Mouse (Mus musculus) liver, embryonic 14.5 days (tissue): ENCODE results near the gene Brd2. TPM values are rescaled to one million over a fixed set of nuclear protein-coding genes. Genes with fewer than 3 reads are reported as not detected.

Experiments used
- ATAC-seq: fragments of 200-750 bp; cut with Nextera tagmentation; 2 replicates; pipeline ENCODE4 v1.8.0; 2017; ENCODE audit warnings: moderate number of reproducible peaks, mild to moderate bottlenecking, moderate library complexity; ENCODE audit not compliant: insufficient read depth
- DNase-seq, 3 experiments: peaks; one replicate each; pipeline ENCODE4 v3.0.0-alpha.2; 2012 to 2013; ENCODE audit warnings: low read depth in 3 of 3, low spot score in 3 of 3
- H3K27ac ChIP-seq: fragments of 300-500 bp; sonication (generic); 2 replicates; pipeline ENCODE4 v1.5.1; 2014; ENCODE audit warnings: moderate library complexity, mild to moderate bottlenecking, control low read depth, inconsistent platforms
- H3K27me3 ChIP-seq: fragments of 300-500 bp; sonication (generic); 2 replicates; pipeline ENCODE4 v1.6.1; 2014; ENCODE audit warnings: mild to moderate bottlenecking, low read length, moderate library complexity; ENCODE audit not compliant: control insufficient read depth, insufficient read depth
- H3K36me3 ChIP-seq: fragments of 300-500 bp; sonication (generic); replicated peaks from 2 replicates; pipeline ENCODE4 v1.6.1; 2014; ENCODE audit warnings: low read depth; ENCODE audit not compliant: control insufficient read depth, insufficient read depth
- H3K4me1 ChIP-seq, 2 experiments: fragments of 200-500 bp in 1 of 2; fragments of 300-500 bp in 1 of 2; sonication (generic) in 1 of 2; replicated peaks; 2 replicates each; pipeline ENCODE4 v1.6.1; 2012 to 2014; ENCODE audit warnings: antibody characterized with exemption in 1 of 2, inconsistent platforms in 1 of 2, low read length in 1 of 2; ENCODE audit not compliant: control insufficient read depth in 2 of 2, insufficient read depth in 2 of 2
- H3K4me2 ChIP-seq: fragments of 300-500 bp; sonication (generic); 2 replicates; pipeline ENCODE4 v1.6.1; 2014; ENCODE audit warnings: low read depth, mild to moderate bottlenecking, control low read depth, moderate library complexity
- H3K4me3 ChIP-seq, 2 experiments: fragments of 200-500 bp in 1 of 2; fragments of 300-500 bp in 1 of 2; sonication (generic) in 1 of 2; 2 replicates each; pipeline ENCODE4 v1.5.1; 2012 to 2014; ENCODE audit warnings: low read depth in 2 of 2, low read length in 2 of 2, mild to moderate bottlenecking in 2 of 2, control low read depth in 1 of 2, inconsistent platforms in 1 of 2, moderate library complexity in 1 of 2; ENCODE audit not compliant: insufficient read depth in 1 of 2
- H3K9ac ChIP-seq: fragments of 300-500 bp; sonication (generic); replicated peaks from 2 replicates; pipeline ENCODE4 v1.6.1; 2014; ENCODE audit warnings: mild to moderate bottlenecking, control low read depth, moderate library complexity
- H3K9me3 ChIP-seq: fragments of 300-500 bp; sonication (generic); 2 replicates; pipeline ENCODE4 v1.6.1; 2016; ENCODE audit warnings: low read length, mixed read lengths; ENCODE audit not compliant: control insufficient read depth
- CTCF ChIP-seq: IDR thresholded peaks from 2 replicates; pipeline ENCODE4 v1.5.1; 2016; ENCODE audit warnings: antibody characterized with exemption, low read depth, control low read depth
- EP300 ChIP-seq: IDR thresholded peaks from 2 replicates; pipeline ENCODE4 v1.6.1; 2016; ENCODE audit warnings: antibody characterized with exemption, low read depth
- WGBS: fragments of 180-500 bp; shearing (Covaris S2); extraction: QIAGEN DNeasy Blood & Tissue Kit; methylation state at CpG from one replicate; pipeline ENCODE4 v1.1.7; 2014; ENCODE audit not compliant: insufficient replicate concordance; 5-methylcytosine and 5-hydroxymethylcytosine counted together
- polyA plus RNA-seq, 2 experiments: library from polyadenylated mRNA; depleted of rRNA in 1 of 2; stranded (reverse) in 1 of 2; unstranded in 1 of 2; fragments of >200 nt; fragmentation: Nextera tagmentation in 1 of 2; extraction: Ambion mirVana in 1 of 2; gene quantifications; 2 replicates each; pipeline versions ENCODE4 v1.2.1 to v1.2.3; 2012 to 2014

Gene Brd2
- polyA plus RNA-seq, 2 experiments: 28.8 to 48.7 TPM

- H3K27me3 ChIP-seq: peaks cover 7% of the 10 kb centered on the region
- no peak for TF ChIP-seq EP300
- peak; percentile 58 for TF ChIP-seq CTCF
- H3K27ac ChIP-seq: no peak overlapping the region
- WGBS: 59% methylated on average over 11 of the region's 11 CpGs
- H3K9me3 ChIP-seq: no peaks in the 10 kb centered on the region
- no peak overlapping the region for H3K4me3 ChIP-seq
- H3K36me3 ChIP-seq: no peaks in the 10 kb centered on the region
- DNase-seq (no peak), ATAC-seq (no peak)
- H3K4me2 ChIP-seq: no peak overlapping the region
- peaks cover 0 to 7% of the 10 kb centered on the region in 2 experiments; a peak in 2 of 4 replicates for H3K4me1 ChIP-seq
- no peak overlapping the region for H3K9ac ChIP-seq
Measured at GRCm38 (mm10) chr17:34133289-34133688, 10.9 kb upstream of the Brd2 start.

- no peak for TF ChIP-seq CTCF
- no peak for TF ChIP-seq EP300
- Histone ChIP-seq H3K9me3 (no peaks in the 10 kb centered on the region), H3K9ac (no peak overlapping the region), H3K4me2 (no peak overlapping the region), H3K4me1 (peaks cover 9 to 15% of the 10 kb centered on the region in 2 experiments), H3K27me3 (peaks cover 7% of the 10 kb centered on the region), H3K36me3 (no peaks in the 10 kb centered on the region), H3K4me3 (no peak overlapping the region), H3K27ac (no peak overlapping the region)
- DNase-seq (no peak), ATAC-seq (no peak)
- 61% methylated on average over 7 of the region's 7 CpGs for WGBS
Measured at GRCm38 (mm10) chr17:34131911-34132310, 9.5 kb upstream of the Brd2 start.

GRCm38 (mm10) chr17:34130073-34130947 is 7.9 kb upstream of the Brd2 start:
- Histone ChIP-seq H3K9ac (no peak overlapping the region), H3K27ac (no peak overlapping the region), H3K36me3 (no peaks in the 10 kb centered on the region), H3K9me3 (no peaks in the 10 kb centered on the region), H3K4me2 (no peak overlapping the region), H3K27me3 (peaks cover 7% of the 10 kb centered on the region), H3K4me1 (peaks cover 9 to 14% of the 10 kb centered on the region in 2 experiments), H3K4me3 (no peak overlapping the region)
- ATAC-seq (no peak), DNase-seq (no peak)
- no peak for TF ChIP-seq CTCF
- TF ChIP-seq EP300: no peak
- 56% methylated on average over 19 of the region's 19 CpGs for WGBS

GRCm38 (mm10) chr17:34128944-34129791 is 6.7 kb upstream of the Brd2 start:
- Histone ChIP-seq H3K36me3 (no peaks in the 10 kb centered on the region), H3K9me3 (no peaks in the 10 kb centered on the region), H3K27me3 (peaks cover 7% of the 10 kb centered on the region), H3K27ac (no peak overlapping the region), H3K9ac (no peak overlapping the region), H3K4me2 (no peak overlapping the region; the same call in 1 of the 2 replicates), H3K4me3 (no peak overlapping the region), H3K4me1 (peaks cover 11 to 14% of the 10 kb centered on the region in 2 experiments)
- TF ChIP-seq CTCF (peak; percentile 43), EP300 (no peak)
- 16% methylated on average over 18 of the region's 18 CpGs for WGBS
- ATAC-seq: no peak
- no peak for DNase-seq
